Mouse (Mus musculus) neural tube, embryonic 13.5 days (tissue): ENCODE results near the gene Col19a1. TPM values are rescaled to one million over a fixed set of nuclear protein-coding genes. Genes with fewer than 3 reads are reported as not detected.

ENCODE experiments used
- ATAC-seq: fragments of 200-750 bp; cut with Nextera tagmentation; 2 replicates; pipeline ENCODE4 v1.8.0; 2017; ENCODE audit warnings: low read depth, mild to moderate bottlenecking, moderate TSS enrichment, moderate library complexity
- H3K27ac ChIP-seq: fragments of 300-500 bp; sonication (generic); replicated peaks from 2 replicates; pipeline ENCODE4 v1.5.1; 2015; ENCODE audit warnings: moderate library complexity, mild to moderate bottlenecking, inconsistent platforms
- H3K27me3 ChIP-seq: fragments of 300-500 bp; sonication (generic); 2 replicates; pipeline ENCODE4 v1.6.1; 2015; ENCODE audit warnings: mild to moderate bottlenecking, inconsistent platforms
- H3K36me3 ChIP-seq: fragments of 300-500 bp; sonication (generic); 2 replicates; pipeline ENCODE4 v1.6.1; 2015; ENCODE audit warnings: mild to moderate bottlenecking, inconsistent platforms
- H3K4me1 ChIP-seq: fragments of 300-500 bp; sonication (generic); replicated peaks from 2 replicates; pipeline ENCODE4 v1.6.1; 2015; ENCODE audit warnings: inconsistent platforms
- H3K4me2 ChIP-seq: fragments of 300-500 bp; sonication (generic); 2 replicates; pipeline ENCODE4 v1.6.1; 2015; ENCODE audit warnings: inconsistent platforms, mild to moderate bottlenecking, moderate library complexity
- H3K4me3 ChIP-seq: fragments of 300-500 bp; sonication (generic); 2 replicates; pipeline ENCODE4 v1.5.1; 2015; ENCODE audit warnings: mild to moderate bottlenecking, inconsistent platforms
- H3K9ac ChIP-seq: fragments of 300-500 bp; sonication (generic); 2 replicates; pipeline ENCODE4 v1.6.1; 2015; ENCODE audit warnings: moderate library complexity, mild to moderate bottlenecking, inconsistent platforms
- H3K9me3 ChIP-seq: fragments of 300-500 bp; sonication (generic); 2 replicates; pipeline ENCODE4 v1.6.1; 2016; ENCODE audit warnings: inconsistent platforms
- WGBS: fragments of 180-500 bp; shearing (Covaris S2); methylation state at CpG from one replicate; pipeline ENCODE4 v1.1.7; 2015; 5-methylcytosine and 5-hydroxymethylcytosine counted together
- polyA plus RNA-seq: library from polyadenylated mRNA; unstranded; fragments of >200 nt; fragmentation: Nextera tagmentation; extraction: Ambion mirVana; gene quantifications from 2 replicates; pipeline ENCODE4 v1.2.1, GENCODE M21; 2015

The Col19a1 gene
- polyA plus RNA-seq, 1 experiment from 2014 or later, result 2.5 TPM

- no peaks in the 10 kb centered on the region for H3K4me1 ChIP-seq
- H3K9ac ChIP-seq, result no peak overlapping the region
- no peak for ATAC-seq
- no peaks in the 10 kb centered on the region for H3K9me3 ChIP-seq
- H3K27ac ChIP-seq, result no peak overlapping the region
- no peaks in the 10 kb centered on the region for H3K36me3 ChIP-seq
- H3K4me2 ChIP-seq, result no peak overlapping the region
- no peak overlapping the region for H3K4me3 ChIP-seq
- no peaks in the 10 kb centered on the region for H3K27me3 ChIP-seq
- 80% methylated on average over 1 of the region's 1 CpGs for WGBS
Observed at GRCm38 (mm10) chr1:24547574-24547973, 39.7 kb downstream of the Col19a1 start.

- WGBS, result 72% methylated on average over 1 of the region's 1 CpGs
- H3K9me3 ChIP-seq, result no peaks in the 10 kb centered on the region
Observed at GRCm38 (mm10) chr1:24539852-24540251, 47.4 kb downstream of the Col19a1 start.

GRCm38 (mm10) chr1:24527194-24527593 is 60.1 kb downstream of the Col19a1 start:
- no peak for ATAC-seq
- WGBS, result 74% methylated on average over 2 of the region's 2 CpGs
- Histone ChIP-seq H3K4me2 (no peak overlapping the region), H3K4me1 (no peaks in the 10 kb centered on the region), H3K27ac (no peak overlapping the region), H3K27me3 (no peaks in the 10 kb centered on the region), H3K9me3 (no peaks in the 10 kb centered on the region), H3K9ac (no peak overlapping the region), H3K4me3 (no peak overlapping the region), H3K36me3 (no peaks in the 10 kb centered on the region)

More at GRCm38 (mm10) chr1:24539852-24540251, 47.4 kb downstream of the Col19a1 start:
- no peak overlapping the region for H3K27ac ChIP-seq
- H3K36me3 ChIP-seq, result no peaks in the 10 kb centered on the region
- H3K27me3 ChIP-seq, result no peaks in the 10 kb centered on the region
- ATAC-seq, result no peak
- H3K4me2 ChIP-seq, result no peak overlapping the region
- no peaks in the 10 kb centered on the region for H3K4me1 ChIP-seq
- no peak overlapping the region for H3K9ac ChIP-seq
- H3K4me3 ChIP-seq, result no peak overlapping the region

GRCm38 (mm10) chr1:24517462-24517861 is 69.8 kb downstream of the Col19a1 start:
- no peaks in the 10 kb centered on the region for H3K9me3 ChIP-seq
- no peaks in the 10 kb centered on the region for H3K4me1 ChIP-seq
- H3K4me3 ChIP-seq, result no peak overlapping the region
- H3K36me3 ChIP-seq, result no peaks in the 10 kb centered on the region
- H3K27ac ChIP-seq, result no peak overlapping the region
- 84% methylated on average over 4 of the region's 4 CpGs for WGBS
- no peak overlapping the region for H3K4me2 ChIP-seq
- no peak for ATAC-seq
- no peaks in the 10 kb centered on the region for H3K27me3 ChIP-seq
- no peak overlapping the region for H3K9ac ChIP-seq

GRCm38 (mm10) chr1:24515341-24515740 is 71.9 kb downstream of the Col19a1 start:
- Histone ChIP-seq H3K4me3 (no peak overlapping the region), H3K4me2 (no peak overlapping the region), H3K27me3 (no peaks in the 10 kb centered on the region), H3K9ac (no peak overlapping the region), H3K36me3 (no peaks in the 10 kb centered on the region), H3K27ac (no peak overlapping the region), H3K4me1 (no peaks in the 10 kb centered on the region), H3K9me3 (no peaks in the 10 kb centered on the region)
- 87% methylated on average over 5 of the region's 5 CpGs for WGBS
- ATAC-seq, result no peak

- Histone ChIP-seq H3K9me3 (no peaks in the 10 kb centered on the region), H3K27me3 (no peaks in the 10 kb centered on the region), H3K4me2 (no peak overlapping the region), H3K4me3 (no peak overlapping the region), H3K36me3 (no peaks in the 10 kb centered on the region), H3K4me1 (no peaks in the 10 kb centered on the region), H3K9ac (no peak overlapping the region), H3K27ac (no peak overlapping the region)
- WGBS, result 85% methylated on average over 6 of the region's 6 CpGs
- no peak for ATAC-seq
Observed at GRCm38 (mm10) chr1:24511536-24511935, 75.7 kb downstream of the Col19a1 start.

- no peak for ATAC-seq
- Histone ChIP-seq H3K4me3 (no peak overlapping the region), H3K27ac (no peak overlapping the region), H3K4me1 (no peaks in the 10 kb centered on the region), H3K9me3 (no peaks in the 10 kb centered on the region), H3K27me3 (no peaks in the 10 kb centered on the region), H3K4me2 (no peak overlapping the region), H3K9ac (no peak overlapping the region), H3K36me3 (no peaks in the 10 kb centered on the region)
- 91% methylated on average over 4 of the region's 4 CpGs for WGBS
Observed at GRCm38 (mm10) chr1:24495400-24495799, 91.9 kb downstream of the Col19a1 start.

- Histone ChIP-seq H3K27me3 (no peaks in the 10 kb centered on the region), H3K4me1 (no peaks in the 10 kb centered on the region), H3K4me3 (no peak overlapping the region), H3K9me3 (no peaks in the 10 kb centered on the region), H3K4me2 (no peak overlapping the region), H3K27ac (no peak overlapping the region), H3K9ac (no peak overlapping the region), H3K36me3 (no peaks in the 10 kb centered on the region)
- no peak for ATAC-seq
- WGBS, result 77% methylated on average over 5 of the region's 5 CpGs
Observed at GRCm38 (mm10) chr1:24484161-24484560, 103.1 kb downstream of the Col19a1 start.

GRCm38 (mm10) chr1:24471096-24471710 is 116.1 kb downstream of the Col19a1 start:
- no peak overlapping the region for H3K9ac ChIP-seq
- 68% methylated on average over 7 of the region's 7 CpGs for WGBS
- no peaks in the 10 kb centered on the region for H3K36me3 ChIP-seq
- no peaks in the 10 kb centered on the region for H3K27me3 ChIP-seq
- no peaks in the 10 kb centered on the region; the same call in 1 of the 2 replicates for H3K4me1 ChIP-seq
- H3K27ac ChIP-seq, result no peak overlapping the region
- no peak overlapping the region for H3K4me3 ChIP-seq
- ATAC-seq, result no peak
- H3K9me3 ChIP-seq, result no peaks in the 10 kb centered on the region
- no peak overlapping the region for H3K4me2 ChIP-seq

GRCm38 (mm10) chr1:24470633-24471032 is 116.6 kb downstream of the Col19a1 start:
- Histone ChIP-seq H3K27ac (no peak overlapping the region), H3K9ac (no peak overlapping the region), H3K27me3 (no peaks in the 10 kb centered on the region), H3K36me3 (no peaks in the 10 kb centered on the region), H3K4me3 (no peak overlapping the region), H3K4me1 (no peaks in the 10 kb centered on the region; the same call in 1 of the 2 replicates), H3K4me2 (no peak overlapping the region), H3K9me3 (no peaks in the 10 kb centered on the region)
- ATAC-seq, result no peak
- WGBS, result 73% methylated on average over 5 of the region's 5 CpGs

- WGBS, result 85% methylated on average over 3 of the region's 3 CpGs
- no peak for ATAC-seq
Observed at GRCm38 (mm10) chr1:24461305-24461887, 125.9 kb downstream of the Col19a1 start.

GRCm38 (mm10) chr1:24458015-24458414 is 129.3 kb downstream of the Col19a1 start:
- WGBS, result 86% methylated on average over 2 of the region's 2 CpGs
- no peak overlapping the region for H3K27ac ChIP-seq
- no peak overlapping the region for H3K4me2 ChIP-seq
- H3K9ac ChIP-seq, result no peak overlapping the region
- no peaks in the 10 kb centered on the region for H3K27me3 ChIP-seq
- ATAC-seq, result no peak
- no peaks in the 10 kb centered on the region for H3K36me3 ChIP-seq
- no peaks in the 10 kb centered on the region for H3K9me3 ChIP-seq
- no peak overlapping the region for H3K4me3 ChIP-seq
- H3K4me1 ChIP-seq, result no peaks in the 10 kb centered on the region

More at GRCm38 (mm10) chr1:24461305-24461887, 125.9 kb downstream of the Col19a1 start:
- H3K4me2 ChIP-seq, result no peak overlapping the region
- no peaks in the 10 kb centered on the region for H3K9me3 ChIP-seq
- no peak overlapping the region for H3K27ac ChIP-seq
- H3K27me3 ChIP-seq, result no peaks in the 10 kb centered on the region
- no peak overlapping the region for H3K9ac ChIP-seq
- H3K4me3 ChIP-seq, result no peak overlapping the region
- no peaks in the 10 kb centered on the region for H3K4me1 ChIP-seq
- no peaks in the 10 kb centered on the region for H3K36me3 ChIP-seq
